Mouse (Mus musculus): ENCODE measurements around the gene Dnaaf1. TPM values are rescaled to one million over a fixed set of nuclear protein-coding genes. Genes with fewer than 3 reads are reported as not detected.

Dnaaf1 gene
- polyA plus RNA-seq, 1 experiment from 2014 or later: 0.13 TPM

DNA sequence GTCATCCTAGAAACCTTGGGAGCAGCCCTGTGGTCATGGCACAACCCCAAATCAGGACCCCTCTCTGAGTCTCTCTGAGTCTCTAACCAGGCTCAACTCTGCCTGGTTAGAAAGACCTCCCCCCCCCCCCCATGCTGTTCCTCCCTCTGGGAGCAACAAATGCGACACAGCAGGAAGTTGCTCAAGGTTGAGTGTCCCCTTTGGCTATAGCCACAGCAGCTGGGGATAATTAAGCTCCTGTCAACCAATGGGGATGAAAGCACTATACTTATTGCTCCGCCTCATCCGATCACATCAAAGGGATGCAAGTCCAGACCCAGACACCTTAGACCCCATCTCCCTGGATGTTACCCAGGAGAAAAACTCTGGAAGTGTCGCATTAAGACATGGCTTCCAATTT lies 47.5 kb downstream of the Dnaaf1 start:
- no peak for ATAC-seq (ENCODE audit: low FRiP score, low TSS enrichment)
- WGBS: 56% methylated on average over 4 of the region's 4 CpGs
- H3K27me3 ChIP-seq (ENCODE audit: control insufficient read depth, insufficient read depth, low read length): no peaks in the 10 kb centered on the region

DNA sequence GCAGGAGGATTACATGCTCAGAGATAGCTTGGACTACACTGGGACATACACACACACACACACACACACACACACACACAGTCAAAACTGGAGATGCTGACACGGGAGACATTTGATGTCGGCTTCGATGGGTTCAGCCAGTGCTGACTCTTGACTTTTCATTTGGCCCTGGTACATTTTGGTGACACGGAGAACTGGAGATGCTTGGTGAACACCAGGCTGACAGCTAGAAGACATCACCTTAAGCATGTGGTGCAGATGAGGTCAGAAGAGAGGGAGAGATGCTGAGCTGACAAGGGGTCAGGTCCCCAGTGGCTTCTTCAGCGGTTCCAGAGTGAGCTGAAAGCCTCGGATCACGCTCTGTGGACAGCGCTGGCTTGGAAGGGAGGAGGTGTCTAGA lies 48.0 kb downstream of the Dnaaf1 start:
- WGBS: 85% methylated on average over 8 of the region's 8 CpGs
- ATAC-seq (ENCODE audit: low FRiP score, low TSS enrichment) (no peak), DNase-seq (no peak)
- no peak overlapping the region for H3K9ac ChIP-seq (replicated peaks; ENCODE audit: low read length)
- no peak overlapping the region for H3K27ac ChIP-seq (replicated peaks; ENCODE audit: low read depth, low read length)
- no peaks in the 10 kb centered on the region for H3K36me3 ChIP-seq (ENCODE audit: control insufficient read depth, insufficient read depth, low read length)
- H3K27me3 ChIP-seq (ENCODE audit: control insufficient read depth, insufficient read depth, low read length): no peaks in the 10 kb centered on the region
- no peak overlapping the region for H3K4me3 ChIP-seq (replicated peaks; ENCODE audit: low read depth, low read length)
- no peaks in the 10 kb centered on the region for H3K9me3 ChIP-seq (ENCODE audit: control insufficient read depth, low read length)
- no peak overlapping the region for H3K4me2 ChIP-seq (ENCODE audit: low read length)
- no peaks in the 10 kb centered on the region for H3K4me1 ChIP-seq (ENCODE audit: control insufficient read depth, insufficient read depth, low read length)

More for the DNA sequence above, 47.5 kb downstream of the Dnaaf1 start:
- H3K36me3 ChIP-seq (ENCODE audit: control insufficient read depth, insufficient read depth, low read length): no peaks in the 10 kb centered on the region
- no peak overlapping the region for H3K4me3 ChIP-seq (replicated peaks; ENCODE audit: low read depth, low read length)
- no peaks in the 10 kb centered on the region for H3K9me3 ChIP-seq (ENCODE audit: control insufficient read depth, low read length)
- no peak overlapping the region for H3K9ac ChIP-seq (replicated peaks; ENCODE audit: low read length)
- DNase-seq: no peak
- H3K4me1 ChIP-seq (ENCODE audit: control insufficient read depth, insufficient read depth, low read length): no peaks in the 10 kb centered on the region
- no peak overlapping the region for H3K4me2 ChIP-seq (ENCODE audit: low read length)
- H3K27ac ChIP-seq (replicated peaks; ENCODE audit: low read depth, low read length): no peak overlapping the region

DNA sequence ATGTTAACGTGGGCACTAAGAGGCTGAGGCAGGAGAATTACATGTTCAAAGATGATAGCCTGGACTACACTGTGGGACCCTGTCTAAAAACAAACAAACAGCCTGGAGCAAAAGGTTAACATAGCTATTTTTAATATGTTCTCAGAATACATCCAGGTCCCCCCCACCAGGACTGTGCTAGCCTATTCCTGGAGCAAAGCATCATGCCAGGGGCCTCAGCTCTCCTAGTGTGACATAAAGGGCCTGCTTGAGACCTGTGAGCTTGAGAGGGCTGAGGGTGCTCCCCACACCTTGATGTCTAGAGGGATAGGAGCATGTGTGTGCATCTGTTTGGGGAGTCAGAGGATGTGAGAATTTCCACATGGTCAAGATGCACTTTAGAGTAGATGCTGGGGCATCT lies 48.7 kb downstream of the Dnaaf1 start:
- H3K27ac ChIP-seq (replicated peaks; ENCODE audit: low read depth, low read length): no peak overlapping the region
- H3K9ac ChIP-seq (replicated peaks; ENCODE audit: low read length): no peak overlapping the region
- DNase-seq (no peak), ATAC-seq (ENCODE audit: low FRiP score, low TSS enrichment) (no peak)
- H3K4me2 ChIP-seq (ENCODE audit: low read length): no peak overlapping the region
- WGBS: 90% methylated on average over 1 of the region's 1 CpGs
- H3K4me3 ChIP-seq (replicated peaks; ENCODE audit: low read depth, low read length): no peak overlapping the region
- H3K4me1 ChIP-seq (ENCODE audit: control insufficient read depth, insufficient read depth, low read length): no peaks in the 10 kb centered on the region
- no peaks in the 10 kb centered on the region for H3K9me3 ChIP-seq (ENCODE audit: control insufficient read depth, low read length)
- no peaks in the 10 kb centered on the region for H3K27me3 ChIP-seq (ENCODE audit: control insufficient read depth, insufficient read depth, low read length)
- H3K36me3 ChIP-seq (ENCODE audit: control insufficient read depth, insufficient read depth, low read length): no peaks in the 10 kb centered on the region

DNA sequence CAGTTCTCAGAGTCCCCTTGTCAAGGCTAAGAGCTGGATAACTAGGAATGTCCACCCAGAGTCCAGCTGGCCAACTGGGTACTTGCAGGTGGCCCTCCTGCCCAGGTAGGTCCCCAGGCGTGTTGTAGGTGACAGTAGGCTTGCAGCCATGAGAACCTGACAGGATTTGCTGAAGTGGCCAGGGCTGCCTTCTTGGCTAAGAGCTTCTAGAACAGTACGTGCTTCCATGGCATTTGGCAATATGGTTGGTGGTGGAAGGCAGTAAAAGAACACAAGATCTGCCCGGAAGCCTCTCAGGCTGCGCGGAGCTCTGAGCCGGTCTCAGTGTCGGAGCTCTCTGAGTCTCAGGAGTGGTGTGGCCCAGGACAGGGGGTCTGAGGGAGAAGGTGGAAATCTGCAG lies 49.9 kb downstream of the Dnaaf1 start:
- Histone ChIP-seq H3K9ac (replicated peaks; ENCODE audit: low read length) (no peak overlapping the region), H3K4me1 (ENCODE audit: control insufficient read depth, insufficient read depth, low read length) (no peaks in the 10 kb centered on the region), H3K4me2 (ENCODE audit: low read length) (no peak overlapping the region), H3K27ac (replicated peaks; ENCODE audit: low read depth, low read length) (no peak overlapping the region), H3K27me3 (ENCODE audit: control insufficient read depth, insufficient read depth, low read length) (no peaks in the 10 kb centered on the region), H3K9me3 (ENCODE audit: control insufficient read depth, low read length) (no peaks in the 10 kb centered on the region), H3K4me3 (replicated peaks; ENCODE audit: low read depth, low read length) (no peak overlapping the region), H3K36me3 (ENCODE audit: control insufficient read depth, insufficient read depth, low read length) (no peaks in the 10 kb centered on the region)
- no peak for ATAC-seq (ENCODE audit: low FRiP score, low TSS enrichment)
- WGBS: 90% methylated on average over 7 of the region's 7 CpGs
- DNase-seq: no peak

DNA sequence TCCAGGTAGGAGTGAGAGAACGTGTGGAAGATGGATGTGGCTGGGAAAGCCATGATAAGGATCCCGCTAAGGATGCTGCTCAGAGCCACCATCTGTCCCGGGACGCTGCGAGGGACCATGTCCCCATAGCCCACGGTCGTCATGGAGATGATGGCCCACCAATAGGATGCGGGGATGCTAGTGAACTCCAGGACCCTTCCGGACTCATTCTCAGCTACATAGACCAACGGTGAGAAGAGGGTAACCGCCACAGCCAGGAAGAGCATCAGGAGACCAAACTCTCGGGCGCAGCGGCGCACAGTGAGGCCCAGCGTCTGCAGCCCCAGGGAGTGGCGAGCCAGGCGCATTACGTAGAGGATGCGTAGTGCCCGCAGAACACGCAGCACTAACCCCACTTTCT lies 50.8 kb downstream of the Dnaaf1 start:
- Histone ChIP-seq H3K4me2 (ENCODE audit: low read length) (no peak overlapping the region), H3K4me1 (ENCODE audit: control insufficient read depth, insufficient read depth, low read length) (peaks cover 2% of the 10 kb centered on the region; the same call in 1 of the 2 replicates), H3K9ac (replicated peaks; ENCODE audit: low read length) (no peak overlapping the region), H3K36me3 (ENCODE audit: control insufficient read depth, insufficient read depth, low read length) (no peaks in the 10 kb centered on the region), H3K27me3 (ENCODE audit: control insufficient read depth, insufficient read depth, low read length) (no peaks in the 10 kb centered on the region), H3K9me3 (ENCODE audit: control insufficient read depth, low read length) (no peaks in the 10 kb centered on the region), H3K4me3 (replicated peaks; ENCODE audit: low read depth, low read length) (no peak overlapping the region), H3K27ac (replicated peaks; ENCODE audit: low read depth, low read length) (no peak overlapping the region)
- DNase-seq (no peak), ATAC-seq (ENCODE audit: low FRiP score, low TSS enrichment) (no peak)
- WGBS: 77% methylated on average over 22 of the region's 22 CpGs

GRCm38 (mm10) chr8:119627199-119627598 lies 52.2 kb downstream of the Dnaaf1 start:
- H3K27ac ChIP-seq (replicated peaks; ENCODE audit: low read depth, low read length): no peak overlapping the region

DNA sequence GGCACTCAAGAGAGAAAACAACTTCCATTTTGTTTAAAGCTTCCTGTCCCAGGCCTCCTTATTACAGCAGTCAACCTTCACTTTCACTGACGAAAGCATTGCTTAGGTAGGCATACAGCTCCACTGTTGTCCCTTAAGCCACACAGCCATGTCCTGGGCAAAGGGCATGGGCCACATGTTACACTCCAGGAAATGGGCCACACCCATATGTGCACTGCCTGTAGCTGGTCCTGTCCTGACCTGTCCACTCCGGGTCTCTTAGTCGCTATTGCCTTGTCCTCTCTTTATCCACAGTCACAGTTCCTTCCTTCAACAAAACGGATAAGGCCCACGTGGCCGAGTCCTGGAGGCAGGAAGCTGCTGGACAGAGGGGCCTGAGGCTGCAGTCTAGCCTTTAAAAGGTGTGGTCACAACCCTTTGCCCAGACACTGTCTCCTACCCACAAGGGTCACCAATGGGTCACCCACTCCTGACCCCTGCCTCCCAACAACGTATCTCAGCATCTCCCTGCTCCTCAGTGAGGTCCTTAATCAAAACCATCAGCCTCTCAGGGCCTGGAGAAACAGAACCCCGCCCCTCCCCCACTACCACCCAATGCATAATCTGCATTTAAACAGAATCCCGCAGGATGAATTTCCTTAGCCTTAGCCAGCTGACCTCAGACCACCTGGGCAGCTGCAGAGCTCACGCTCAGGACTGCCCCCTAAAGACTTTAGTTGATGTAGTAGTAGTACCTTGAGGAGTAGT lies 52.8 kb downstream of the Dnaaf1 start:
- no peaks in the 10 kb centered on the region for H3K36me3 ChIP-seq (ENCODE audit: control insufficient read depth, insufficient read depth, low read length)
- H3K9ac ChIP-seq (replicated peaks; ENCODE audit: low read length): no peak overlapping the region
- no peak overlapping the region for H3K27ac ChIP-seq (replicated peaks; ENCODE audit: low read depth, low read length)
- no peak overlapping the region for H3K4me3 ChIP-seq (replicated peaks; ENCODE audit: low read depth, low read length)
- peaks cover 6% of the 10 kb centered on the region; the same call in 1 of the 2 replicates for H3K4me1 ChIP-seq (ENCODE audit: control insufficient read depth, insufficient read depth, low read length)
- ATAC-seq (ENCODE audit: low FRiP score, low TSS enrichment) (no peak), DNase-seq (no peak)
- H3K27me3 ChIP-seq (ENCODE audit: control insufficient read depth, insufficient read depth, low read length): no peaks in the 10 kb centered on the region
- no peaks in the 10 kb centered on the region for H3K9me3 ChIP-seq (ENCODE audit: control insufficient read depth, low read length)
- no peak overlapping the region for H3K4me2 ChIP-seq (ENCODE audit: low read length)
- WGBS: 45% methylated on average over 10 of the region's 10 CpGs

More at GRCm38 (mm10) chr8:119627199-119627598, 52.2 kb downstream of the Dnaaf1 start:
- Histone ChIP-seq H3K9me3 (ENCODE audit: control insufficient read depth, low read length) (no peaks in the 10 kb centered on the region), H3K4me3 (replicated peaks; ENCODE audit: low read depth, low read length) (no peak overlapping the region), H3K27me3 (ENCODE audit: control insufficient read depth, insufficient read depth, low read length) (no peaks in the 10 kb centered on the region), H3K9ac (replicated peaks; ENCODE audit: low read length) (no peak overlapping the region), H3K4me1 (ENCODE audit: control insufficient read depth, insufficient read depth, low read length) (peaks cover 6% of the 10 kb centered on the region; the same call in 1 of the 2 replicates), H3K4me2 (ENCODE audit: low read length) (no peak overlapping the region), H3K36me3 (ENCODE audit: control insufficient read depth, insufficient read depth, low read length) (no peaks in the 10 kb centered on the region)
- 83% methylated on average over 7 of the region's 7 CpGs for WGBS
- DNase-seq (no peak), ATAC-seq (ENCODE audit: low FRiP score, low TSS enrichment) (no peak)

GRCm38 (mm10) chr8:119630841-119631240 lies 55.8 kb downstream of the Dnaaf1 start:
- Histone ChIP-seq H3K4me3 (replicated peaks; ENCODE audit: low read depth, low read length) (no peak overlapping the region), H3K4me2 (ENCODE audit: low read length) (no peak overlapping the region), H3K9ac (replicated peaks; ENCODE audit: low read length) (no peak overlapping the region), H3K4me1 (ENCODE audit: control insufficient read depth, insufficient read depth, low read length) (peaks cover 15% of the 10 kb centered on the region), H3K36me3 (ENCODE audit: control insufficient read depth, insufficient read depth, low read length) (no peaks in the 10 kb centered on the region), H3K27ac (replicated peaks; ENCODE audit: low read depth, low read length) (peak overlapping the region; percentile 37; the same call in 1 of the 2 replicates), H3K27me3 (ENCODE audit: control insufficient read depth, insufficient read depth, low read length) (no peaks in the 10 kb centered on the region), H3K9me3 (ENCODE audit: control insufficient read depth, low read length) (no peaks in the 10 kb centered on the region)
- 34% methylated on average over 3 of the region's 3 CpGs for WGBS
- no peak for ATAC-seq (ENCODE audit: low FRiP score, low TSS enrichment)
- DNase-seq: peak; percentile 60

- Histone ChIP-seq H3K4me1 (ENCODE audit: control insufficient read depth, insufficient read depth, low read length) (peaks cover 15% of the 10 kb centered on the region), H3K4me3 (replicated peaks; ENCODE audit: low read depth, low read length) (no peak overlapping the region), H3K27ac (replicated peaks; ENCODE audit: low read depth, low read length) (no peak overlapping the region), H3K36me3 (ENCODE audit: control insufficient read depth, insufficient read depth, low read length) (no peaks in the 10 kb centered on the region), H3K4me2 (ENCODE audit: low read length) (no peak overlapping the region), H3K9me3 (ENCODE audit: control insufficient read depth, low read length) (no peaks in the 10 kb centered on the region), H3K9ac (replicated peaks; ENCODE audit: low read length) (no peak overlapping the region), H3K27me3 (ENCODE audit: control insufficient read depth, insufficient read depth, low read length) (no peaks in the 10 kb centered on the region)
- ATAC-seq (ENCODE audit: low FRiP score, low TSS enrichment) (no peak), DNase-seq (no peak)
- WGBS: 90% methylated on average over 9 of the region's 9 CpGs
These were observed 57.2 kb downstream of the Dnaaf1 start for GRCm38 (mm10) chr8:119632246-119632645.
